Mouse (Mus musculus) hindbrain, embryonic 11.5 days (tissue): ENCODE measurements around the gene Lgals12. TPM values are rescaled to one million over a fixed set of nuclear protein-coding genes. Genes with fewer than 3 reads are reported as not detected.

ENCODE experiments used
- ATAC-seq: fragments of 200-750 bp; cut with Nextera tagmentation; 2 replicates; pipeline ENCODE4 v1.8.0; 2017; ENCODE audit warnings: mild to moderate bottlenecking, moderate TSS enrichment, moderate library complexity; ENCODE audit not compliant: low FRiP score
- DNase-seq: peaks from one replicate; pipeline ENCODE4 v3.0.0-alpha.2; 2015; ENCODE audit warnings: low spot score
- H3K27ac ChIP-seq: fragments of 300-500 bp; sonication (generic); 2 replicates; pipeline ENCODE4 v1.5.1; 2014; ENCODE audit warnings: mild to moderate bottlenecking, low read depth, low read length
- H3K27me3 ChIP-seq: fragments of 300-500 bp; sonication (generic); 2 replicates; pipeline ENCODE4 v1.6.1; 2014; ENCODE audit warnings: mild to moderate bottlenecking, low read length, moderate library complexity, mixed read lengths; ENCODE audit not compliant: control insufficient read depth, insufficient read depth
- H3K36me3 ChIP-seq: fragments of 300-500 bp; sonication (generic); 2 replicates; pipeline ENCODE4 v1.6.1; 2014; ENCODE audit warnings: mild to moderate bottlenecking, low read length, moderate library complexity, mixed read lengths; ENCODE audit not compliant: control insufficient read depth, insufficient read depth
- H3K4me1 ChIP-seq: fragments of 300-500 bp; sonication (generic); replicated peaks from 2 replicates; pipeline ENCODE4 v1.6.1; 2014; ENCODE audit warnings: low read length, mixed read lengths; ENCODE audit not compliant: control insufficient read depth, insufficient read depth
- H3K4me2 ChIP-seq: fragments of 300-500 bp; sonication (generic); replicated peaks from 2 replicates; pipeline ENCODE4 v1.6.1; 2014; ENCODE audit warnings: mild to moderate bottlenecking, low read depth, low read length
- H3K4me3 ChIP-seq: fragments of 300-500 bp; sonication (generic); 2 replicates; pipeline ENCODE4 v1.5.1; 2014; ENCODE audit warnings: low read depth, low read length
- H3K9ac ChIP-seq: fragments of 300-500 bp; sonication (generic); 2 replicates; pipeline ENCODE4 v1.6.1; 2014; ENCODE audit warnings: low read depth, low read length
- H3K9me3 ChIP-seq: fragments of 300-500 bp; sonication (generic); 2 replicates; pipeline ENCODE4 v1.6.1; 2016; ENCODE audit warnings: low read length; ENCODE audit not compliant: control insufficient read depth
- WGBS: fragments of 180-500 bp; shearing (Covaris S2); extraction: QIAGEN DNeasy Blood & Tissue Kit; methylation state at CpG from one replicate; pipeline ENCODE4 v1.1.7; 2014; 5-methylcytosine and 5-hydroxymethylcytosine counted together
- polyA plus RNA-seq: library from polyadenylated mRNA; unstranded; fragments of >200 nt; fragmentation: Nextera tagmentation; extraction: Ambion mirVana; gene quantifications from 2 replicates; pipeline ENCODE4 v1.2.1, GENCODE M21; 2014

The Lgals12 gene
- polyA plus RNA-seq, 1 experiment from 2014 or later = 0.26 TPM

DNA sequence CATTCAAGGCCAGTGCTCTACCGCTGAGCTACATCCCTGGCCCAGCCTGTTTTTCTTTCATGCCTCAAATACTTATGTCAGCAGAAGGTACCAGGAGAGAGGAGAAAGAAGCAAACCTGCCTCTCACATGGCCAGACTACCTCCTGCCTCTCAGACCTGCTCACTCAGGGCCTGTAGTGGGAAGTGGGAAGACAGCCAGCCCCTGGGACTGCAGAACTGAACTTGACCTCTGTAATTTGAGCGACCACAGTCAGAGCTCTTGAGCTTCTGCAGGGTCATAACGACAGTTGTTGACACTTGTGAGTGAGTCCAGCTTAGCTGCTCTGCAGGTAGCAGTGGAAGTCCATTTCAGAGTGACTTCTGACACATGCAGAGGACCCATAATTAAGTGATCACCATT lies 15.0 kb downstream of the Lgals12 start:
- Histone ChIP-seq H3K9me3 (no peaks in the 10 kb centered on the region), H3K4me1 (no peaks in the 10 kb centered on the region), H3K36me3 (no peaks in the 10 kb centered on the region), H3K4me3 (no peak overlapping the region), H3K9ac (no peak overlapping the region), H3K27me3 (no peaks in the 10 kb centered on the region), H3K27ac (no peak overlapping the region), H3K4me2 (no peak overlapping the region)
- ATAC-seq = no peak
- DNase-seq = no peak
- WGBS = 65% methylated on average over 3 of the region's 3 CpGs

GRCm38 (mm10) chr19:7590795-7591194 lies 16.2 kb downstream of the Lgals12 start:
- no peak for ATAC-seq
- no peak for DNase-seq
- Histone ChIP-seq H3K27ac (no peak overlapping the region), H3K9ac (no peak overlapping the region), H3K27me3 (no peaks in the 10 kb centered on the region), H3K4me2 (no peak overlapping the region), H3K36me3 (no peaks in the 10 kb centered on the region), H3K9me3 (no peaks in the 10 kb centered on the region), H3K4me1 (no peaks in the 10 kb centered on the region), H3K4me3 (no peak overlapping the region)

GRCm38 (mm10) chr19:7585764-7586163 lies 21.2 kb downstream of the Lgals12 start:
- H3K27me3 ChIP-seq = no peaks in the 10 kb centered on the region
- no peak for ATAC-seq
- no peaks in the 10 kb centered on the region for H3K9me3 ChIP-seq
- H3K9ac ChIP-seq = no peak overlapping the region
- no peak for DNase-seq
- WGBS = 92% methylated on average over 6 of the region's 6 CpGs
- H3K36me3 ChIP-seq = no peaks in the 10 kb centered on the region
- H3K27ac ChIP-seq = no peak overlapping the region
- no peak overlapping the region for H3K4me2 ChIP-seq
- no peak overlapping the region for H3K4me3 ChIP-seq
- no peaks in the 10 kb centered on the region for H3K4me1 ChIP-seq

- no peaks in the 10 kb centered on the region for H3K27me3 ChIP-seq
- H3K9ac ChIP-seq = no peak overlapping the region
- H3K4me3 ChIP-seq = no peak overlapping the region
- ATAC-seq (no peak), DNase-seq (no peak)
- no peaks in the 10 kb centered on the region for H3K36me3 ChIP-seq
- H3K9me3 ChIP-seq = no peaks in the 10 kb centered on the region
- WGBS = 89% methylated on average over 8 of the region's 8 CpGs
- H3K4me1 ChIP-seq = no peaks in the 10 kb centered on the region
- no peak overlapping the region for H3K27ac ChIP-seq
- H3K4me2 ChIP-seq = no peak overlapping the region
Observed at GRCm38 (mm10) chr19:7585279-7585678, 21.7 kb downstream of the Lgals12 start.

GRCm38 (mm10) chr19:7583599-7583998 lies 23.4 kb downstream of the Lgals12 start:
- H3K27me3 ChIP-seq = no peaks in the 10 kb centered on the region
- H3K27ac ChIP-seq = no peak overlapping the region
- WGBS = 85% methylated on average over 3 of the region's 3 CpGs
- H3K9me3 ChIP-seq = no peaks in the 10 kb centered on the region
- H3K4me3 ChIP-seq = no peak overlapping the region
- ATAC-seq = no peak
- no peak overlapping the region for H3K4me2 ChIP-seq
- H3K4me1 ChIP-seq = no peaks in the 10 kb centered on the region
- H3K9ac ChIP-seq = no peak overlapping the region
- no peak for DNase-seq
- H3K36me3 ChIP-seq = no peaks in the 10 kb centered on the region

DNA sequence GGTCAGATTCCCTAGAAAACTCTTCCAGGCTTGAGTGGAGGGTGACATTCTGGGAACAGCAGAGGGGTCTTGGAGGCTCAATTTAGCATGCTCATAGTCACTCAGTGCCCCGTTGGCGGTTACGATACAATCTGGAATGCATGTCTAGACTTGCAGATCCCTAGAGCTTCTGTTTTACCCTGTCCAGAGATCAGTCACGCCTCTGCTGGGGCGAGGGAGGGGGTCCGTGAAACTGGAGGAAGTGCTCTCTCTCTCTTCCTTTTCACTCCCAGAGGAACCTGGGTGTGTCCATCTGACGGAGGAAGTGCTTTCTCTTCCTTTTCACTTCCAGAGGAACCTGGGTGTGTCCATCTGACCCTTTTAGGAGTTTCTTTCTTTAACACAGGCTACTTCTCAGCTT lies 23.9 kb downstream of the Lgals12 start:
- ATAC-seq (no peak), DNase-seq (no peak)
- Histone ChIP-seq H3K27ac (no peak overlapping the region), H3K4me1 (no peaks in the 10 kb centered on the region), H3K4me3 (no peak overlapping the region), H3K4me2 (no peak overlapping the region), H3K27me3 (no peaks in the 10 kb centered on the region), H3K9me3 (no peaks in the 10 kb centered on the region), H3K9ac (no peak overlapping the region), H3K36me3 (no peaks in the 10 kb centered on the region)
- WGBS = 61% methylated on average over 7 of the region's 7 CpGs

DNA sequence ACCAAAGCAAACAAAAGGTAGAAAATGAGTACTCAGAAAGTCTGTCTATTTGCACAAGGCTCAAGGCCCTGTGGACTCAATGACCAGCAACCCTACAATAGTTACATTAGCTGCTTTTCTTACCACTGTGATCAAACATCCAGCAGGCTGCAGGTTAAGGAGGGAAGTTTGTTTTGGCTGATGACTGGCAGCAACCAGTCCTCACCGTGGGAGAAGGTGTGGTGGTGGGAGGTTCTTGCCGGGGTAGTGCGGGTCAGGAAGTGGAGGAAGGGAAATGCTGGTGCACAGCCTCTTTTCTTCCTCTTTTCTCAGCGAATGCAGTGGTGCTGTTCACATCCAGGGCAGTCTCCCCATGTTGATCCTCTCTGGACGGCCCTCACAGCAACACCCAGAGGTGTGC lies 26.0 kb downstream of the Lgals12 start:
- Histone ChIP-seq H3K9ac (no peak overlapping the region), H3K9me3 (no peaks in the 10 kb centered on the region), H3K4me1 (no peaks in the 10 kb centered on the region), H3K4me2 (no peak overlapping the region), H3K36me3 (no peaks in the 10 kb centered on the region), H3K27me3 (no peaks in the 10 kb centered on the region), H3K4me3 (no peak overlapping the region), H3K27ac (no peak overlapping the region)
- DNase-seq (no peak), ATAC-seq (no peak)
- 79% methylated on average over 4 of the region's 5 CpGs for WGBS

- no peaks in the 10 kb centered on the region for H3K36me3 ChIP-seq
- 91% methylated on average over 3 of the region's 3 CpGs for WGBS
- DNase-seq (no peak), ATAC-seq (no peak)
- no peaks in the 10 kb centered on the region for H3K4me1 ChIP-seq
- no peak overlapping the region for H3K4me3 ChIP-seq
- H3K9me3 ChIP-seq = no peaks in the 10 kb centered on the region
- H3K27me3 ChIP-seq = no peaks in the 10 kb centered on the region
- no peak overlapping the region for H3K4me2 ChIP-seq
- no peak overlapping the region for H3K9ac ChIP-seq
- H3K27ac ChIP-seq = no peak overlapping the region
Observed at GRCm38 (mm10) chr19:7577710-7578109, 29.3 kb downstream of the Lgals12 start.

GRCm38 (mm10) chr19:7576180-7576579 lies 30.8 kb downstream of the Lgals12 start:
- Histone ChIP-seq H3K9ac (no peak overlapping the region), H3K4me2 (no peak overlapping the region), H3K4me3 (no peak overlapping the region), H3K36me3 (no peaks in the 10 kb centered on the region), H3K9me3 (no peaks in the 10 kb centered on the region), H3K27ac (no peak overlapping the region), H3K4me1 (no peaks in the 10 kb centered on the region), H3K27me3 (no peaks in the 10 kb centered on the region)
- ATAC-seq (no peak), DNase-seq (no peak)
- 100% methylated on average over 1 of the region's 1 CpGs for WGBS
